Mouse (Mus musculus) brain, embryonic 14.5 days (tissue): ENCODE measurements around the gene Slc27a5.

ENCODE experiments used
- CTCF ChIP-seq: fragments of 200-500 bp; IDR thresholded peaks from 2 replicates; pipeline ENCODE4 v1.5.1; 2012; ENCODE audit warnings: inconsistent platforms, mild to moderate bottlenecking, moderate library complexity, borderline replicate concordance; ENCODE audit not compliant: insufficient read depth, insufficient read length; ENCODE audit errors: extremely low read depth
- POLR2A ChIP-seq: fragments of 200-500 bp; IDR thresholded peaks from 2 replicates; pipeline ENCODE4 v1.6.1; 2012; ENCODE audit warnings: mild to moderate bottlenecking, inconsistent platforms, borderline replicate concordance; ENCODE audit not compliant: poor library complexity, insufficient read depth, insufficient read length, severe bottlenecking; ENCODE audit errors: extremely low read depth

- no peak for TF ChIP-seq CTCF
- no peak for TF ChIP-seq POLR2A
Observed at GRCm38 (mm10) chr7:13041256-13041655, 43.3 kb upstream of the Slc27a5 start.
